Mouse (Mus musculus) bone marrow, adult 2 months (tissue): ENCODE measurements around the gene Cdca5.
A peak's percentile ranks its signal among the peaks of the same experiment; 100 is the strongest.

Source experiments
- CTCF ChIP-seq: fragments of 200-500 bp; IDR thresholded peaks from 2 replicates; pipeline ENCODE4 v1.5.1; 2011; ENCODE audit warnings: low read length, control low read depth; ENCODE audit not compliant: control insufficient read depth, insufficient read depth
- POLR2A ChIP-seq: fragments of 200-500 bp; IDR thresholded peaks from 2 replicates; pipeline ENCODE4 v1.6.1; 2011; ENCODE audit warnings: low read depth, mild to moderate bottlenecking, control low read depth, low read length, borderline replicate concordance; ENCODE audit not compliant: control insufficient read depth

DNA sequence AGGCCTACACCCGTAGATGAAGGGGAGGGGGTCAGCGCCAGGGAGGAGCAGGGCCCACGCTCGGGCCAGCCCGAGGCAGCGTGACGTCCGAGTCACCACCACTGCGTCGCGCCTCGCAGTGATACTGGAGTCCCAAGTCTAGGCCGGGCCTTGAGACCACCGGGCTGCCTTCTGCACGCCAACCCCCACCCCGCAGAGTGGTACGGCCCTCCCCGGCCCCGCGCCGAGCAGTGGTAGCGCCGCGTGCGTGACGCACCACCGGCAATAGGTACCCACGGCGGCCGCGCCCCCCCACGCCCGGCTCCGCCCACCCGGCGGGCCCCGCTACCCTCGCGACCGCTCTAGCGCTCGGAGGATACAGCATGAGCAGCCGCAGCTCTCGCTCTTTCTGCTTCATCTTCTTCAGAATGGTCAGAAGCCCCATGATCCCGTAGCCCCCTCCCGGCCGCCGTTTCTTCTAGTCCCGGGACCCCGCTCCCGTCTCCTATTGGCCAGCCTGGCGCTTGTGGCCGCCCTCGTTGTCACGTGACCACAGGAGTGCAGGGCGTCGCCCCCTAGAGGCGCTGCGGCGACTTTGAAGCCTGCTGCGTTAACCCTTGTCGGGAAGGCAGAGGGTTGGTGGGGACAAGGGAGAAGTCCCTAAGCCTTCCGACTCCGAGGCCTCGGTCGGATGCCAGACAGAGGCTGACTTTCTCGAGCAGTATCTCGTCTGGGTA, 56.1 kb downstream of the Cdca5 start, which contains the start of gene Batf2:
- peak; percentile 89 for TF ChIP-seq CTCF
- peak; percentile 51; the same call in 1 of the 2 replicates for TF ChIP-seq POLR2A
